Mouse (Mus musculus) layer of hippocampus, adult 2 months (tissue): ENCODE data around the gene Arhgef12. TPM values are rescaled to one million over a fixed set of nuclear protein-coding genes. Genes with fewer than 3 reads are reported as not detected.

Experiments
- DNase-seq, 2 experiments: peaks; one replicate each; pipeline ENCODE4 v3.0.0; 2022; ENCODE audit warnings: low spot score in 2 of 2
- H3K27ac ChIP-seq: fragments of 200-600 bp; 2 replicates; pipeline ENCODE4 v1.8.1; 2022
- H3K4me3 ChIP-seq: fragments of 200-600 bp; 2 replicates; pipeline ENCODE4 v1.8.1; 2022; ENCODE audit warnings: mild to moderate bottlenecking
- CTCF ChIP-seq: fragments of 200-600 bp; conservative IDR thresholded peaks from 2 replicates; pipeline ENCODE4 v1.8.1; 2022; ENCODE audit warnings: antibody characterized with exemption, mild to moderate bottlenecking, moderate library complexity
- total RNA-seq, 2 experiments: library from RNA; stranded (reverse); gene quantifications; 2 replicates each; pipeline ENCODE4 v1.2.3; 2021

The Arhgef12 gene
- total RNA-seq, 2 experiments from 2014 or later = 146 to 162 TPM

DNA sequence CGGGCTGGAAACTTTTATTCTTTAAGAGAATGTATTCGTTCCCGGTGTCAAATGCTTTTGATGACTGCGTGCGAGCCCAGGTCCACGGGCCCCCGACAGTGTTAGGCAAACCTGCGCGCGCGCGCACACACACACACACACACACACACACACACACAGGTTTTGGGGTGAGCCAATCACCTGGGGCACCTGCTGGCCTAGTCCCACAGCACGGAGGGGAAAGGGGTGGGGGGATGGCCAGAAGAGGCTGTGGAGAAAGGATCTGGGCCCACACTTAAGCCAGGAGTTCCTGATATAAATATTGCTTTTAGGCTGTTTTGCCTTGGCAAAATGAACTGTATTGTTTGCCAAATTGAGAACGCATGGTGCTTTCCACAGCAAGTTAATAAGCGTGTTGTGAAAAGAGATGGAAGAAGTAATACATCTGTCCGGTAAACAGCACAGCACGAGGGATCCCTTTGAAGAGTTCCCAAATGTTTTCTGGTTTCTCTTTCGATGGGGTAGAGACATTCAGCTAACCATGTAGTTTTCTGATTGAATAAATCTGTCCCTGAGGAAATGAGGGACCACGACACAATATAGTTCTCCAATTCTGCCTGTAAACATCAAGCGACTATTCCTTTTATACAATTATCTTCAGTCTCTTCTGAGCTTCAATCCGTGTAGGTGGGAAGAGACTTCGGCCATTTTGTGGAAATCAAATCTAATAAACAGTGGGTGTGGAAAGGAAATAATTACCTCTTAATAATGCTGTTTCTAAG is 433 bp downstream of the Arhgef12 start:
- TF ChIP-seq CTCF = no peak
- peak in 1 of 2 experiments; percentile 39 for DNase-seq
- H3K4me3 ChIP-seq = peak overlapping the region; percentile 96
- peak overlapping the region; percentile 98 for H3K27ac ChIP-seq

GRCm38 (mm10) chr9:43105664-43106361 is 1.2 kb downstream of the Arhgef12 start:
- H3K27ac ChIP-seq = peak overlapping the region; percentile 98
- H3K4me3 ChIP-seq = peak overlapping the region; percentile 96
- TF ChIP-seq CTCF = no peak
- peak; percentile 91 for DNase-seq

DNA sequence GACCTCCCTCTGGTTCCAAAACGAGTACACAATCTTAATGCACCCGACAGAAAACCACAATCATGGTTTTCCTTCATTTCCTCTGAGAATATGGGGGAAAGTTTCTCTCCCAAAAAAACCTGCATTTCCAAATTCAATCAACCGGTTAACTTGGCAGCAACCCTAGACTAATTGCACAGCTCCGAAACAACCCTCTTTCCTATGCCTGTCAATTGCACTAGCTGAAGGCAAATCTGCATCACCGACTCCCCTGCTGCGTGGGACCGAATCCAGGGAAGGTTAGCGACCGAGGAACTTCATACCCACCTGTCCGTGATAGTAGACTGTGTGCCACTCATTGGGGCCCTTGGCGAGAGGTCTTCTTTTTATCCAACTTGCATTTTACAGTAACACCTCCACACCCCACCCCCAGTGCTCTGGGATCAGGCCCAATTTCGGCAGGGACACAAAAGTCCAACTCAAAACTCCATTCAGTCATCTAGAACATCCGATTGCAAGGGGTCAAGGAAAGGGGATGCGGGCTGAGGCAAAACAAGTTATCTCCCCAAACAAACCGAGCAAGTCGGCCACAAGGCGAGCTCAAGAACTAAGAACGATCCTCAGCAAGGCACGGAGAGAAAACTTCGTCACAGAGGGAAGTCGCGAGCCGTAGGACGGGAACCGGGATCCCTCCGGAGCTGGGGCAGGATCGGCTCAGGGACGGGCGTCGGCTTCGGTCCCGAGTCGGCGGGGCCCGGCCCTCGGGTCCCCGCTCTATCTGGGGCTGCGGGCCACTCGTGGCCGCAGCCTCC is 2.0 kb downstream of the Arhgef12 start:
- Histone ChIP-seq H3K27ac (peak overlapping the region; percentile 98), H3K4me3 (peak overlapping the region; percentile 96)
- DNase-seq = peak in 1 of 2 experiments; percentile 41
- TF ChIP-seq CTCF = no peak

DNA sequence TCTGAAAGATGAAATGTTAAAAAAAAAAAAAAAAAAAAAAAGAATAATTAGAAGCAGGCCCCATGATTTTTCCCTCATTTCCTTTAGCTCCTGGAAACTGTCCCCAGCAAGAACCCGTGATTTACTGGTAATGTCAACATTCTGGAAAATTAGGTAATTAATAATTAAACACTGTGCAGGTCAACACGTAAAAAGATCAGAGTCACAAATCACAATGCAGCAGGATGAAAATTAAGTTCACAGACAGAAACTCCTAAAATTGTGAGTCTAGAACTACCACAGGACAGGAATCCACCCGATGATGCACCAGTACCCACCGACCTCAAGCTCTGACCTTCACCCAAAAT is 2.5 kb downstream of the Arhgef12 start:
- H3K27ac ChIP-seq = peak overlapping the region; percentile 98
- no peak for TF ChIP-seq CTCF
- DNase-seq = no peak
- H3K4me3 ChIP-seq = peak overlapping the region; percentile 96

- peak overlapping the region; percentile 96 for H3K4me3 ChIP-seq
- no peak for DNase-seq
- TF ChIP-seq CTCF = no peak
- H3K27ac ChIP-seq = peak overlapping the region; percentile 98
These were observed 3.3 kb downstream of the Arhgef12 start for GRCm38 (mm10) chr9:43103675-43104299.

DNA sequence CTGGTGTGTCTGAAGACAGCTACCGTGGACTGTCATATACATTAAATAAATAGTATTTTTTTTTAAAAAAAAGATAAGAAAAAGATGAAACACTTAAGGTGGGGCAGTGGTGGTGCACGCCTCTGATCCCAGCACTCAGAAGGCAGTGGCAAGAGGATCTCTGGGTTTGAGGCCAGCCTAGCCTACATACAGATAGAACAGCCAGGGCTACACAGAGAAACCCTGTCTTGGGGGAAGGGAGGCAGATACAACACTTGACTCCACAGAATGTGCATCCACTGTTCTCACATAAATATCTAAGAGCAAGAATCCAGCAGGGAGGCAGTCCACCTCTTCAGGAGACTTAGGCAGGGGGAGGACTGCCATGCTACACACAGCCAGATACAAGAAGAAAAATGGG is 4.1 kb downstream of the Arhgef12 start:
- Histone ChIP-seq H3K4me3 (peak overlapping the region; percentile 96), H3K27ac (peak overlapping the region; percentile 98)
- no peak for DNase-seq
- TF ChIP-seq CTCF = no peak; the same call in 1 of the 2 replicates

- no peak for TF ChIP-seq CTCF
- Histone ChIP-seq H3K4me3 (peak overlapping the region; percentile 96), H3K27ac (peak overlapping the region; percentile 98)
- DNase-seq = no peak
These were observed 5.0 kb downstream of the Arhgef12 start for GRCm38 (mm10) chr9:43101936-43102595.

- Histone ChIP-seq H3K27ac (no peak overlapping the region), H3K4me3 (no peak overlapping the region)
- no peak for DNase-seq
- no peak for TF ChIP-seq CTCF
These were observed 8.1 kb downstream of the Arhgef12 start for GRCm38 (mm10) chr9:43098922-43099321.

DNA sequence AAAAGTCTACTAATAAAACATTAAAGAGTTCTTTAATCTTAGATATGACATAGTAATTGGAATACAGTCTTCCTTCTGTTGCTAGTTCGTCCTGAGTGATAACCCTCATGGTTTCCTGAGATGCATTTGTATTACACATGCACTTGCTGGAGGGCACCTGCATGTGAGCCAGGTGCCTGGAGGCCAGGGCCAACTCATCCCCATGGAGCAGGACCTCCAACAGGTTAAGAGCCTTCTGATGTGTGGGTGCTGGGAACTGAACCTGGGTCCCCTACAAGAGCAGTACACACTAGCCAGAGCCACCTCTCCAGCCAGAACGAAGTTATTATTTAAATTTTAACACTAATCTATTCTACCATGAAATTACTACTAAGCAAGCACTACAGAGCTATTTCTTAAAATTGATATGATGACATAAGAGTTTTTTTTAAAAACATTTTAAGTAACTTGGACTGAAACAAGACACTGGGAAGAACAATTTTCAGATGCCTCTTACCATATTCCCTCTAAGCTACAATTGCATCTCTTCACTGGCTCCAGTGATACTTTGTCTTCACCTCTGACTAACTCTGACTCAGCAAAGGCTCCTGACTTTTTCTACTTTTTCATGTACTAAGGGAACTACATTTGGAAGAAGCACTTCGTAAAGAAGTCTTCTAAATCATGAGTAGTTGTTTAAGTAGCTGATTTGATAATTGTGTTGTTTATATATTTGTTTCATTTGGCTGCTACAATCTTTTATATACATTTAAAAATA is 9.1 kb downstream of the Arhgef12 start:
- DNase-seq = no peak
- H3K4me3 ChIP-seq = no peak overlapping the region
- H3K27ac ChIP-seq = no peak overlapping the region
- no peak for TF ChIP-seq CTCF

DNA sequence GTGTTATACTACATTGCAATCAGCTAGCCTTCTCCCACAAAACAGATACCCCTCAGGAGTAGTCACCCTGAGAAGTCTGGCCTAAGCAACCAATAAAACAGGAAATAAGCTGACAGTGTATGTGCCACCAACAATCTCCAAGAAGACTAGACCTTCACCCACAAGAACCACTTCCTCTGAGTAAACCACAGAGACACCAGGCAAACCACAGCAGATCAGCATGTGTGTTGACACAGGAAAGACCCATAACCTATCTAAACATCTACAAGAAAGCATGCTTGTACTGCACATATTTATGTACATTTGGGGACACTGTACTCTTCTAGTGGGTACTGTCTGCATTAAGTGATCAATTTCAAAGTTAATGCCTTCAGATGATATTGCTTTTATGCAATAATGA is 10.7 kb downstream of the Arhgef12 start:
- no peak overlapping the region for H3K4me3 ChIP-seq
- TF ChIP-seq CTCF = no peak
- no peak overlapping the region for H3K27ac ChIP-seq
- no peak for DNase-seq

DNA sequence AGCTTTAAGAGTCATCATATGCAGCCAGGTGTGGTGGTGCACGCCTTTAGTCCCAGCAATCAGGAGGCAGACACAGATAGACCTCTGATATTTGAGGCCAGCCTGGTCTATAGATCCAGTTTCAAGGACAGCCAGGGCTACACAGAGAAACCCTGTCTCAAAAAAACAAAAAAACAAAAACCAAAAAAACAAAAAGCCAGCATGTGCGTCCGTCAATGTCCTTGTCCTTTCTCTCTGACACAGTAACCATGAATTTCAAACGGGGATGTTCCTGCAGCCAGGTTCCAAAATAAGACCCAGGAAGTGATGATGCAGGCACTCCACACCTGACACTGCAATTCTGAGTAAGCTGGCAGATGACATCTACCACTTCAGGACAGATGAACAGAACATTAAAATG is 12.2 kb downstream of the Arhgef12 start:
- TF ChIP-seq CTCF = no peak
- Histone ChIP-seq H3K27ac (peak overlapping the region; percentile 55; the same call in 1 of the 2 replicates), H3K4me3 (no peak overlapping the region)
- no peak for DNase-seq
